Comparison of ENCODE assay signal across 23 mouse cellular contexts in genomic region chr1:37544251-37544650, GRCm38 (mm10). TPM values are rescaled to one million over a fixed set of nuclear protein-coding genes. Genes with fewer than 3 reads are reported as not detected.
DNase-seq lines count a peak whose midpoint lies in the region; ATAC-seq lines count a peak whose summit lies in the region.
"Had no signal": no experiment of that assay in that cellular context is flagged by ENCODE, and none has a peak within 500 bp of the region (broad histone marks: within the 10 kb centered on the region; RNA-seq: fewer than 3 reads in every experiment).

No protein-coding gene starts in this region.

- peaks cover 14% of the 10 kb centered on the region; the same call in 1 of the 2 replicates for H3K4me1 ChIP-seq in hindbrain, embryonic 10.5 days (replicated peaks)
- H3K4me1 ChIP-seq in hindbrain, embryonic 14.5 days (replicated peaks; ENCODE audit: control insufficient read depth, insufficient read depth, low read length): peaks cover 3% of the 10 kb centered on the region; the same call in 1 of the 2 replicates
- H3K4me1 ChIP-seq: heart, embryonic 15.5 days had no signal

- H3K4me3 ChIP-seq in hindbrain, embryonic 10.5 days: no peak overlapping the region
- no peak overlapping the region for H3K4me3 ChIP-seq in hindbrain, embryonic 14.5 days (replicated peaks; ENCODE audit: low read length)
- H3K4me3 ChIP-seq: forebrain, embryonic 12.5 days; heart, embryonic 15.5 days; hindbrain, embryonic 15.5 days; limb, embryonic 12.5 days; midbrain, embryonic 13.5 days; neural tube, embryonic 13.5 days; stomach, embryonic 15.5 days had no signal

- peaks cover 40% of the 10 kb centered on the region for H3K27me3 ChIP-seq in hindbrain, embryonic 10.5 days (ENCODE audit: insufficient read depth, poor library complexity, severe bottlenecking)
- peaks cover 18% of the 10 kb centered on the region for H3K27me3 ChIP-seq in hindbrain, embryonic 14.5 days (ENCODE audit: control insufficient read depth, insufficient read depth, low read length)
- H3K27me3 ChIP-seq: stomach, embryonic 15.5 days had no signal

- no peak overlapping the region for H3K27ac ChIP-seq in hindbrain, embryonic 10.5 days
- H3K27ac ChIP-seq in hindbrain, embryonic 14.5 days: no peak overlapping the region
- H3K27ac ChIP-seq: forebrain, embryonic 12.5 days; heart, embryonic 15.5 days; hindbrain, embryonic 15.5 days; limb, embryonic 12.5 days; midbrain, embryonic 13.5 days; neural tube, embryonic 13.5 days; stomach, embryonic 15.5 days had no signal

- WGBS in hindbrain, embryonic 10.5 days: 43% methylated on average over 9 of the region's 9 CpGs
- 46% methylated on average over 9 of the region's 9 CpGs for WGBS in hindbrain, embryonic 14.5 days

- H3K9ac ChIP-seq in hindbrain, embryonic 14.5 days: no peak overlapping the region
- H3K9ac ChIP-seq: forebrain, embryonic 12.5 days; heart, embryonic 15.5 days; hindbrain, embryonic 15.5 days; limb, embryonic 12.5 days; midbrain, embryonic 13.5 days; neural tube, embryonic 13.5 days; stomach, embryonic 15.5 days had no signal

- peak; percentile 8 for DNase-seq in hindbrain, embryonic 10.5 days (ENCODE audit: low spot score)
- DNase-seq in hindbrain, embryonic 14.5 days (ENCODE audit: low spot score): no peak
- peak; percentile 12 to 23 for DNase-seq in thymus, postnatal 36 days
- no peak for DNase-seq in thymus, postnatal 4 days
- DNase-seq in induced T-regulatory cell, adult 2 months (ENCODE audit: low read depth): peak; percentile 68
- no peak for DNase-seq in lung, postnatal 25 days (ENCODE audit: low spot score)
- no peak for DNase-seq in heart, adult 9 months (ENCODE audit: low spot score in 2 of 2)
- DNase-seq: adrenal gland, postnatal 10 days; cerebellum, adult 8-10 months; cerebellum, postnatal 36 days; heart, postnatal 36 days; lung, adult 18-20 months; lung, postnatal 10 days had no signal

- ATAC-seq in hindbrain, embryonic 14.5 days (ENCODE audit: low FRiP score): no peak
- ATAC-seq: intestine, embryonic 16.5 days; midbrain, embryonic 13.5 days had no signal

- H3K4me2 ChIP-seq in hindbrain, embryonic 14.5 days (replicated peaks): no peak overlapping the region
- H3K4me2 ChIP-seq: forebrain, embryonic 12.5 days; heart, embryonic 15.5 days; hindbrain, embryonic 15.5 days; limb, embryonic 12.5 days; liver, embryonic 11.5 days; midbrain, embryonic 13.5 days; neural tube, embryonic 13.5 days; stomach, embryonic 15.5 days had no signal

- H3K9me3 ChIP-seq in hindbrain, embryonic 10.5 days: no peaks in the 10 kb centered on the region
- H3K9me3 ChIP-seq in hindbrain, embryonic 14.5 days (ENCODE audit: control insufficient read depth, low read length): no peaks in the 10 kb centered on the region
- H3K9me3 ChIP-seq: forebrain, embryonic 12.5 days; G1E; heart, embryonic 15.5 days; hindbrain, embryonic 15.5 days; limb, embryonic 12.5 days; midbrain, embryonic 13.5 days; neural tube, embryonic 13.5 days; stomach, embryonic 15.5 days had no signal

- H3K36me3 ChIP-seq in hindbrain, embryonic 10.5 days: no peaks in the 10 kb centered on the region
- H3K36me3 ChIP-seq in hindbrain, embryonic 14.5 days (replicated peaks; ENCODE audit: control insufficient read depth, insufficient read depth): no peaks in the 10 kb centered on the region
- H3K36me3 ChIP-seq: forebrain, embryonic 12.5 days; heart, embryonic 15.5 days; hindbrain, embryonic 15.5 days; limb, embryonic 12.5 days; midbrain, embryonic 13.5 days; neural tube, embryonic 13.5 days; stomach, embryonic 15.5 days had no signal

RNA-seq across cellular contexts. Expression of gene Mgat4a, which starts 3.4 kb away (rescaled TPM):
- polyA plus RNA-seq in hindbrain, embryonic 10.5 days (2016; fragmentation: Nextera tagmentation; extraction: Ambion mirVana): 1.2 and 2.5 TPM in 2 replicates
- 11.0 and 13.1 TPM in 2 replicates for polyA plus RNA-seq in hindbrain, embryonic 14.5 days (2014; fragmentation: Nextera tagmentation; extraction: Ambion mirVana)

Comparison
In these comparisons a context has a peak if more than half of its experiments do, and no peak if none do; other contexts are left out.
1. DNase-seq: peak in hindbrain, embryonic 10.5 days (single experiment), thymus, postnatal 36 days (2 of 2) and induced T-regulatory cell, adult 2 months (single experiment); none in hindbrain, embryonic 14.5 days (single experiment), thymus, postnatal 4 days (single experiment), lung, postnatal 25 days (single experiment) and heart, adult 9 months (0 of 2).